ENCODE assay signal across 29 mouse cellular contexts in genomic region chr13:42071011-42071410, GRCm38 (mm10).
"Had no signal": no experiment of that assay in that cellular context is flagged by ENCODE, and none has a peak within 500 bp of the region (broad histone marks: within the 10 kb centered on the region; RNA-seq: fewer than 3 reads in every experiment).

No protein-coding gene starts in this region.

- H3K9ac ChIP-seq: heart, embryonic 15.5 days; hindbrain, embryonic 12.5 days; hindbrain, embryonic 14.5 days; intestine, embryonic 15.5 days; kidney, embryonic 15.5 days; limb, embryonic 13.5 days; limb, embryonic 15.5 days; liver, embryonic 12.5 days; liver, embryonic 14.5 days had no signal

- ATAC-seq: hindbrain, embryonic 16.5 days; inflammation-experienced regulatory T-cells, adult 6 months; intestine, embryonic 15.5 days; intestine, postnatal 0 days; liver, embryonic 12.5 days had no signal

- DNase-seq: gastrocnemius, adult 2 months; gastrocnemius, postnatal 10 days; gastrocnemius, postnatal 36 days; heart, adult 2 months; heart, postnatal 14 days; heart, postnatal 4 days; kidney, adult 18-20 months; kidney, adult 9 months; kidney, postnatal 14 days; kidney, postnatal 36 days; layer of hippocampus, adult 9-11 months; layer of hippocampus, postnatal 36 days; left cerebral cortex, postnatal 4 days had no signal

- H3K4me1 ChIP-seq: hindbrain, embryonic 12.5 days; intestine, embryonic 15.5 days had no signal

- H3K27ac ChIP-seq: gastrocnemius, adult 2 months; heart, adult 2 months; heart, embryonic 13.5 days; heart, embryonic 15.5 days; hindbrain, embryonic 14.5 days; intestine, embryonic 15.5 days; kidney, embryonic 15.5 days; kidney, postnatal 0 days; limb, embryonic 13.5 days; limb, embryonic 15.5 days; liver, embryonic 14.5 days had no signal

- H3K4me3 ChIP-seq: gastrocnemius, adult 2 months; heart, adult 2 months; heart, embryonic 13.5 days; heart, embryonic 15.5 days; hindbrain, embryonic 10.5 days; hindbrain, embryonic 12.5 days; intestine, embryonic 15.5 days; kidney, embryonic 15.5 days; limb, embryonic 13.5 days; limb, embryonic 15.5 days; liver, embryonic 12.5 days had no signal

- H3K36me3 ChIP-seq: heart, embryonic 15.5 days; intestine, embryonic 15.5 days had no signal

- H3K27me3 ChIP-seq: heart, embryonic 13.5 days; heart, embryonic 15.5 days; hindbrain, embryonic 12.5 days; intestine, embryonic 15.5 days; kidney, embryonic 15.5 days; limb, embryonic 13.5 days; limb, embryonic 15.5 days; liver, embryonic 12.5 days had no signal

- H3K9me3 ChIP-seq: heart, embryonic 13.5 days; heart, embryonic 15.5 days; hindbrain, embryonic 10.5 days; hindbrain, embryonic 12.5 days; intestine, embryonic 15.5 days; kidney, embryonic 15.5 days; limb, embryonic 13.5 days; limb, embryonic 15.5 days; liver, embryonic 12.5 days had no signal

- H3K4me2 ChIP-seq: heart, embryonic 11.5 days; heart, embryonic 13.5 days; heart, embryonic 15.5 days; hindbrain, embryonic 12.5 days; hindbrain, embryonic 14.5 days; intestine, embryonic 15.5 days; kidney, embryonic 15.5 days; limb, embryonic 13.5 days; limb, embryonic 15.5 days; liver, embryonic 12.5 days had no signal
